Mouse (Mus musculus) kidney, adult 11 months (tissue): Measurements from ENCODE around the gene Nt5c2.

ENCODE experiments used
- DNase-seq: peaks from one replicate; pipeline ENCODE4 v3.0.0; 2022

Gene Nt5c2

DNA sequence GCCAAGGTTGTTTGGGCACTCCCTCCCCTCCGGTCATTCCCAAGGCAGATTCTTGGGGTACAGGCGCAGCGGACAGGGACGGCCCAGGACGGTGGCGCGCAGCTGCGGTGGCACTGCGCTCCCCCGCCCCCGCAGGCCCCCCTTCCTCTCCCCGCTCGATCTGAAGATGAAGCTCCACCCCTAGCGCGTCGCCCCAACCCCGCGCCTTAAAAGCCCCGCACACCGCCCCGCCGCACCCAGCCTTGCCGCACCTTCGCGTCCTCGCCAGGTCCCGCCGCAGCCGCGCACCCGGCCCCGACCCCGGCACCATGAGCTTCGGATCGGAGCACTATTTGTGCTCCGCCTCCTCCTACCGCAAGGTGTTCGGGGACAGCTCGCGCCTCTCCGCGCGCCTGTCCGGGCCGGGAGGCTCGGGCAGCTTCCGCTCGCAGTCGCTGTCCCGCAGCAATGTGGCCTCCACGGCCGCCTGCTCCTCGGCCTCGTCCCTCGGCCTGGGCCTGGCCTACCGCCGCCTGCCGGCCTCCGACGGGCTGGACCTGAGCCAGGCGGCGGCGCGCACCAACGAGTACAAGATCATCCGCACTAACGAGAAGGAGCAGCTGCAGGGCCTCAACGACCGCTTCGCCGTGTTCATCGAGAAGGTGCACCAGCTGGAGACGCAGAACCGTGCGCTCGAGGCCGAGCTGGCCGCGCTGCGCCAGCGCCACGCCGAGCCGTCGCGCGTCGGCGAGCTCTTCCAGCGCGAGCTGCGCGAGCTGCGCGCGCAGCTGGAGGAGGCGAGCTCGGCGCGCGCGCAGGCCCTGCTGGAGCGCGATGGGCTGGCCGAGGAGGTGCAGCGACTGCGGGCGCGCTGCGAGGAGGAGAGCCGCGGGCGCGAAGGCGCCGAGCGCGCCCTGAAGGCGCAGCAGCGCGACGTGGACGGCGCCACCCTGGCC is at the start of gene Nt5c2, which contains the start of gene Ina:
Gene Nt5c2 (minus strand): TSS at position 707 of the 935 bp plus-strand sequence.
Gene Ina (plus strand): TSS at position 252 of the 935 bp plus-strand sequence.
- DNase-seq = no peak

DNA sequence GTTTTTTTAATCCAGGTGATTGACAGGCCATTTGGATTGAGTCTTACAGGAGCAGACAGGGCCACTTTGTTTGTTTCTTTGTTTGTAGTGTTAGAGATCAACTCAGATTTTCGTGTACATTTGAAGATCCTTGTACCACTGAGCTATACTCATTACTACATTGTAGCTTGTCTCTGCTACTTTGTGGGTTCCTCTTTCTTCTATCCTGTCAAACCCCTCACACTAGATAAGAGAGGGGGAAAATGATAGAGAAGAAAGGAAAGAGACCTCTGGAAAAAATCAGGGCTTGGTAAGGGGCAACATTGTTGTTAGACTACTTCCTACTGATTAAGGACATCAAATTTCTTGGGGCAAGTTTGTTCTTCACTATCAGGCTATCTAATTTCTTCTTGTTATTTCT is 42.7 kb upstream of the Nt5c2 start:
- DNase-seq = no peak

DNA sequence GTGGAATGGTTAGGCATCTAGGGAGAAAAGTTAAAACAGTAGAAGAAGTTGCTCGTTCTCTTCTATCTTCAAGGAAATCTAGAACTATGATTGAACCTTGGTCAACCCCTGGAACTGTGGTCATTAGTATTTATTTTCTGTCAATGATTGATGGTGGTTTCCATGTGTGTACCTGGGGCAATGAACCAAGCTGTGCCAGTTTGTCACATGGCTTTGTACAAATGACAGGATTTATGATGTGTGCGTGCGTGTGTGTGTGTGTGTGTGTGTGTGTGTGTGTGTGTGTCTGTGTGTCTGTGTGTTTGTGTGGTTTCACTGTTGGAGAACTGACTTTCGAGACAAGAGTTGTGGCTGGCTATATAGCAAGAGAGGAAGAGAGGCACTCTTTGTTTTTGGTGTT is 38.5 kb upstream of the Nt5c2 start:
- peak; percentile 72 for DNase-seq

DNA sequence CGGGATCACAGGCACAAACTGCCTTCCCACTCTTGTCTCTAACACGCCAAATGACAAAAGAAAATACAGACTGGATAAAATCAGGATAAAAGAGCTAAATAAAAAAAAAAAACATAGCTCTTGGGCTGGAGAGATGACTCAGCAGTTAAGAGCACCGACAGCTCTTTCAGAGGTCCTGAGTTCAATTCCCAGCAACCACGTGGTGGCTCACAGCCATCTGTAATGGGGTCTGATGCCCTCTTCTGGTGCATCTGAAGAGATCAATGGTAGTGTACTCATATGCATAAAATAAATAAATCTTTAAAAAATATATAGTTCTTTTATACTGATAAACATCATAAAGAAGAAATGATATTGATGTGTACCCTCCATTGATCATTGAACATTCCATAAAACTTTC is 38.0 kb upstream of the Nt5c2 start:
- DNase-seq = no peak

DNA sequence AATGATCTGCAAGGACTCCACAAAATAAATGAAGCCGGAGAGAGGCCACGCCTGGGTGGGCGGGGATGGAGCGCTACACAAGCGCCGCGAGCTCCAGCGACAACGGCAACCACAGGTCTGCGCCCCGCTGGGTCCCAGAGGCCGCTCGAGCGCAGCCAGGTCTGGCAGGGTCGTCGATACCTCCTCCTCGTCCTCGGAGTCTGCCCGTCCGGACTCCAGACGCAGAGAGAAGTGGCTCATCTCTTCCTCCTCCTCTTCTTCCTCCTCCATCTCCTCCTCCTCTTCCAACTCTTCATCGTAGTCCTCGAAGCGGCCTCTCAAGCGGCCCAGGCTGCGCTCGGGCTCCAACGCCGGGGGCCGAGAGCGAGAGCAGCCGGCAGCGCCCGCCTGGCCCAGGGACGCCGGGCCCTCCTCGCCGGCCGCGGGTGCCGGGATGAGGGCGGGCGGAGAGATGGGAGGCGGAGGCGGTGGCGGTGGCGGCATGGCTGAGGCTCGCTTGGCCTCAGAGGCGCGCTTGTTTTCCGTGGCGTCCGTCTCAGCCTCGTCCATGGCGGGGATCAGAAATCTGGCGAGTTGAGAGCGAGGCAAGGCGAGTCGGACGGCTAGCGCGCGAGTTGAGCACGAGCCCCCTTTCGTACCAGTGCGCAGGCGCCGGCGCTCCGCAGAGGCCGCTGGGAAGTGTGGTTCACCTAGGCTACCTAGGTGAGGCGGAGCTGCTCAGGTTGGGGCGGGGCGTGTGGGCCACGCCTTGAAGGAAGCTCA is 35.5 kb upstream of the Nt5c2 start, which contains the start of gene Pcgf6:
Gene Pcgf6 (minus strand): TSS at position 636 of the 762 bp plus-strand sequence.
- peak; percentile 86 for DNase-seq

DNA sequence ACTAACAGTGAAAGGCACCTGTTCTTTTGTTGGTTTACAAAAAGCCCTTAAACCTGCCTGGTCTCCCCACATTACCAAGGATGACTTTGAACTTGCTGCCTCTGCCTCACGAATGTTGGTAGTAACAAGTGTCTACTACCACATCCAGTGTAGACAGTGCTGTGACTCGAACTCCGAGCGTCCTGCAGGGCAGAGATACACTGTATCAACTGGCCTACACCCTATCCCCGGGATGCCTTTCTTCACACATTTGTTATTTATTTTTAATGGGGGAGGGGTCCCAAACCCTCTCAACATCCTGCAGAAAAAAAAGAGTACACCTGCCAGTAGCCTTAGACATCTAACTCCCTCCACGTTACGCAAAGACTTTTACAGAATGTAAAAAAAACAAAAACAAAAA is 34.9 kb upstream of the Nt5c2 start:
- DNase-seq = no peak

DNA sequence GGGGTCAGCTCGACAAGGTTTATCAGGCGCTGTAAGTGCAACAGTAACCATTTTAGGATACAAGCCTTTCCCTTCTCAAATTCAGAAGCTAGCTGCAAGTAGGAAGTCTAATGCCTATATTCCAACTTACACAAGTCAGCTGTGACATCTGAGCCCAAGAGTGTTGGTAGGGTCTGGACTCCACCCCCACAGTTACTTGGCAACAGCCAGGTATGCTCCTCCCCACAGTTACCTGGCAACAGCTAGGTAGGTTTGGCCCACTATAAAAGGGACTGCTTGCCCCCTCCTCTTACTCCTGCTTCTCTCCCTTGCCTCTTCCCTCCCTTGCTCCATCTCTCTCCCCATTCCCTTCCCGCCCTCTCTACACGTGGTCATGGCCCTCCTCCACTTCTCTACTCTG is 34.1 kb upstream of the Nt5c2 start:
- DNase-seq = no peak

DNA sequence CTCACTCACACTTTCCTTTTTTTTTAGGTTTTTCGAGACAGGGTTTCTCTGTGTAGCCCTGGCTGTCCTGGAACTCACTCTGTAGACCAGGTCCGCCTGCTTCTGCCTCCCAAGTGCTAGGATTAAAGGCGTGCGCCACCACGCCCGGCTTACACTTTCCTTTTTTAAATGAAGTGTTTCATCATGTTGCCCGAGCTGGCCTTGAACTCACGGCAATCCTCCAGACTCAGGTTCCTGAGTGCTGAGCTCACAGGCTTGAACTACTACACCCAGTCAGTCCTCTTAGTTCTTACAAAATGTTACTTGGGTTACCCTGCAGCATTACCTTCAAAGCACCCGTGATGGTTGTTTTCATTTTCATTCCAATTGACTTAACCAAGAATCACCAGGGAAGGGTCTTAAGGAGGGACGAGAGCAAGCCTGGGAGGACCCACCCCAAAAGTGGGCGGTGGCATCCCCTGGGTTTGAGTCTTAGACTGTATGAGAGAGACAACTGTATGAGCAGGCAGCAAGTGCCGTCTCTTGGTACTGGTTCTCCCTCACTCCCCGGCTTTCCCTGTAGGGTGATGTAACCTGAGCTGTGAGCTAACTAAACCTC is 32.4 kb upstream of the Nt5c2 start:
- DNase-seq = no peak

DNA sequence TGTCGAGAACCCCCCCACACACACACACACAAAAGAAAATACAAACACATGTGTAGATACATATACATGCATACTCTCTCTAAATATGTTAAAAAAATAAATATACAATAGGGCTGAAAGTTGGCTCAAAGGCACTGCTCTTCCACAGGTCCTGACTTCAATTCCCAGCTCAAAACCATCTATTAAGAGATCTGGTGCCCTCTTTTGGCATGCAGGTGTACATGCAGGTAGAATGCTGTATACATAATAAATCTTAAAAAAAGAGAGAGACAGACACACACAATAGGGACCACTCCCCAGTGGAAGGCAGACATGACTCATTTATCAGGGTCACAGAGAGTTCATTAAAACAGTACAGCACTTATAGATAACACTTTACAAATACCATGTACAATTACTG is 31.4 kb upstream of the Nt5c2 start:
- DNase-seq = no peak

DNA sequence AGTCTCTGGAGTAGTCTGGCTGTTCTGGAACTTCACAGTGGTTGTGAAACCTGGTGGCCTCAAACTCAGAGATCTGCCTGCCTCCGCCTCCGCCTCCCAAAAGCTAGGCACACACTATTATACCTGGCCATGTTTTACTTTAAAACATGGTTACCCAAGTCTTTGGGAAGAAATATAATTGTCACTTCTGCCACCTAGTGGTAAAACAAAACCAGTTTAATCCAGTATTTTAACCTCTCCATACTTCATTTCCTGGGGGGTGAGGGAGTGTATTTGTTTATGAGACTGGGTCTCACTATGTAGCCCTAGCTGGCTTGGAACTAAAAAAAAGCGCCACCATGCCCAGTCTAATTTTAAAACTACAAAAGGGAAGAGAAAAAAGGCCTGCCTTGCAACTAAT is 28.7 kb upstream of the Nt5c2 start:
- DNase-seq = no peak

DNA sequence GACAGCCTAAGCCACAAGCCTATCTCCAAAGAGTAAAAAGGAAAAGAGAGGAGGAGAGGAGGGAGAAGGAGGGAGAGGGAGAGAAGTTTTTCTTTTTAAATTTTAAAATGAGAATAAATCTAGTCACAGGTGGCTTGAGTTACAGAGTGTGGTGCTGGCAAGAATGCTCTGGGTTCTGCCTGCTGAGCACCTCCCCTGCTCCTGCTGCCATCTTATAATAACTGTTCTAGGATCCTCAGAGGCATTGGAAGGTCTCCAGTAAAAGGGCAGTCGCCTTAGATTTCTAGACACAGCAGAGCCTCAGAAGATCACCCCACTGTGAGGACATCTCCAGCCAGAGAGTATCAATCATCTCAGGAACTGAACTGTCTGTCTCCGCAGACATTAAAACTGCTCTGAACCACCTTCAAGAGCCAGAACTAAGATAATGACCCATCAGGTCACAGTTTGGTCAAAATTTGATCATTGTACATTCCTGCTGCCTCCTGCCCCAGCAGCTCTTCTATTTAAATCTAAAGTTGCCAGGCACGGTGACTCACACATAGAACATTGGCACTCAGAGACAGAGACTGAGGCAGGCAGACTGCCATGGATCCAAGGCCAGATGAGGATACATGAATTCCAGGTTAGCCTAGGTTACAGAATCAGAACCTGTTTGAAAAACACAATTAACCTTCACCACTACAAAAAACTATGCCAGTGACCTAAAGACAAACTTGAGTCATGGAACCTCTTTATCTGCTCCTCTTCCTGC is 25.9 kb upstream of the Nt5c2 start:
- no peak for DNase-seq

DNA sequence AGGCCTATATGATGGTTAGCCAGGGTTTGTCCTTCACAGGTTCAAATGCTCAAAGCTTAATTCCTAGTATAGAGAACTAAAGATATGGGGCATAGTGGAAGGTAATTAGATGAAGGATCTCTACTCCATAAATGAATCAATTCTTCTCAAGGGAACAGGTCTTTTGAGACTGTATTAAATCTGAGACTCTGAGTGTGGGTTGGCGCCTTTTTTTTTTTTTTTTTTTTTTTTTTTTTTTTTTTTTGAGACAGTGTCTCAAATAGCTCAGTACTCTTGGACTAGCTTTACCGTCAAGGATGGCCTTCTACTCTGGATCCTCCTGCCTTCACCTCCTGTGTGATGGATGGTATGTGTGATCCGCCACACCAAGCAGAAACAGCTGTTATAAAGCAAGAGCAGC is 21.6 kb upstream of the Nt5c2 start:
- DNase-seq = no peak

DNA sequence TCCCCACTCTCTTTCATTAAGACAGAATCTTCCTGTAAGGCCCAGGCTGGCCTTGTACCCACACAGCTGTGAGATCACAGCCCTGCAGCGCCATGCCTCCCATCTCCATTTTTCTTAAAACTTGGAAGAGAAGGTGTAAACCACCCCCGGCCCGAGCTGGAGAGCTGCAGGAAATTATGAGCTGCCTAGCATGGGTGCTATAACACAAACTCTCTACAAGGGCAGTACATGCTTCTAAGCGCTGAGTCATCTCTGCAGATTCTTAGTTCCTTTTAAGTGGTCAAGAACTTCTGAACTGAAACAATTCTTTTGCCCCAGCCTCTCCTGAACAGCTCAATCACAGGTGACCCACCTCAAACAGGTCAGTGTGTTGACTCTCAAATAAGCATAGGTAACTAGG is 20.0 kb upstream of the Nt5c2 start:
- no peak for DNase-seq

DNA sequence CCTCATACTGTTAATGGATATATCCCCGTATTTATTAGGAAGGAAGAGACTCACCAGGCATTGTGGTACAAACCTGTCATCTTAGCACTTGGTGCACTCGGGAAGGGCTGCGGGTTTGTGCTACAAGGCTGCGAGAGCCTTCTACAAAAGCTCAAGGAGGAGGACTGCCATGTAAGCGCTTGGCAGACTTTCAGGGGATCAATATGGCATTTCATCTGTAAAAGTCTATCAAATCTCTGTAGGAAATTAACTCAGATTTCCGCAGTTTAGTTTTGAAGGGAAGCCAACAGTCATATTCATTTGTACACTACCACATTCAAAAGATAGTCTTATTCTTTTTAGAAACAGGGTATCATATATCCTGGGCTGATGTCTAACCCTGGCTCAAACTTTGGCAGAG is 16.8 kb upstream of the Nt5c2 start:
- no peak for DNase-seq

DNA sequence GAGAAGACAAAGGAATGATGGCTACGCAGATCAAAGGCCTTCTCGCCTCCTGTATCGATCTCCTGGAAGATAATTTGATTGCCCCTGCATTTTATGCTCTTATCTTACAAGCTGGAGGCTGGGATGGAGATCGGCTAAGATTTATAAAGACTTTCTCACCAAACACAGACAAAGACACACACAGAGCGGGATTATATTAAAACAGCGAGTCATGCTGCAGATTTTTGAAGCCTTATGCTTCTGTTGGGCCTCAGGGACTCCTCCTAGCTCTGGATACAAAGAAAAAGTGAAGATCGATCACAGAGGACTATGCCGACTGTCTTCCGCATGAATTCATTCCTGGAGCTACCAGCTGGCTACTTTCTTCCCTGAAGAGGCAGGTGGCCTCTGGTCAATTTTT is 14.8 kb upstream of the Nt5c2 start:
- no peak for DNase-seq

DNA sequence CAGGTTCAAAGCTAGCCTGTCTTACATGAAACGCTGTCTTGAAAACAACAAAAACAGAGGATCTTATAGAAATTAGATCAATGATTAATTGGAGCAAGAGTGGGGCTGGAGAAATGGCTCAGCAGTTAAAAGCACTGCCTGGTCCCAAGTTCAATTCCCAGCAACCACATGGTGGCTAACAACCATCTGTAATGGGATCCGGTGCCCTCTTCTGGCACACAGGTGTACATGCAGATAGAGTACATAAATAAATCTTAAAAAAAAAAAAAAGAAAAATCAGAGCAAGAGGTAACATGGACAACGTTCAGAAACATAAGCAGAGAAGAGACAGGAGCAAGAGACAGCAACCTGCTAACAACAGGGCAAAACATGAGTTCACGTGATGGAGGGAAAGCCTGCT is 11.6 kb upstream of the Nt5c2 start:
- DNase-seq = no peak

DNA sequence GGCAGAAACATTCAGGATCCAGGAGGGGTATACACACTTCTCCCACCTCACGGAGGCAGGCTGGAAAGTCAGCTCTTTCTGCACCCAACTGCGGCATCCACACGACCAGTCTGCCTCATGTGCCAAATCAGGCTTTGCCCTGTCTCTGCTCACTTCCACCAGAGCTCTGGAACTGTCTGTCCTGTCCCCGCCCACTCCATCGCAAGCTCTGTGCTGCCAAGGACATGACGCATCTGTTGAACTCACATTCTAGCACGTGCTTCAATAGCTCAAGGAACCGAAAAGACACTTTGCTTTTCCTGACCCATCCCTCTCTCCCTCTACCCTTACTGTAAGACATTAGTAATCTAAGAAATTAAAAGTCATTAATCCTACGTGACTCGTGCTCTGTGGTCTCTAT is 10.0 kb upstream of the Nt5c2 start:
- DNase-seq = no peak

DNA sequence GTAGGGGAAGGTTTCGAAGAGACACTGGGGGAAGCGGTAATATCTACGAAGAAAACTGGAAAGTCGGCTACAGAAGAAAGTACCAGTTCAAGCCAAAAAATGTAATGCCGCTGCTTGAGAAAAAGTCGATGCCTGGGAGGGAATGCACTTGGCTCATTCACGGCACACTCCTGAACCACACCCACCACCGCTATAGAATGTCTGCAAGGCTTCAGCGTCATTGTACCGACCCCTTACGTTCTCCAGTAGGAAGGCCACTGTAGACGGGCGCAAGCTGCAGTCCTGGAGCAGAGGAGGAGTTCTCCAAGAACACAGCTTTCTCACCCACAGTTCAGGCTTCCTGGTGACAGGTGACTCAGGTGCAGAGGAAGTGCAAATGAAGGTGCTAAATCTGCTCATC is 8.6 kb upstream of the Nt5c2 start:
- no peak for DNase-seq

DNA sequence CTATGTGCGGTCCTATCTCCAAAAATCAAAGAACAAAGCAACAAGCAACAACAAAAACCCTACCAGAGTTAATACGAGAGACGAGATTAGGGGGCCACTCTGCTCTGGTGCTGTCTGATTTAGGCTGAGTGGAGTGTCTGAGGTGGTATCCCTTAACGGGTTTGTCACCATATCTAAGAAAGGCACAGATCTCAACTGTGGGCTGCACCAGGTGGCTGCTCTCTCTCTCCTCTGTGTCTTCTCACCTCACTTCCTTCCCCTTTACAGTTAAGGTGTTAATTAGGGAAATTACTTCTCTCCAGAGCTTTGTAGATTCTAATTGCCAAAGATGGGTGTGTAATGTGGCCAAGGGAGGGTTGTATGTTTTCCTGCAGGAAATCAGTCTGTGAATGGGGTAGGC is 7.8 kb upstream of the Nt5c2 start:
- no peak for DNase-seq

DNA sequence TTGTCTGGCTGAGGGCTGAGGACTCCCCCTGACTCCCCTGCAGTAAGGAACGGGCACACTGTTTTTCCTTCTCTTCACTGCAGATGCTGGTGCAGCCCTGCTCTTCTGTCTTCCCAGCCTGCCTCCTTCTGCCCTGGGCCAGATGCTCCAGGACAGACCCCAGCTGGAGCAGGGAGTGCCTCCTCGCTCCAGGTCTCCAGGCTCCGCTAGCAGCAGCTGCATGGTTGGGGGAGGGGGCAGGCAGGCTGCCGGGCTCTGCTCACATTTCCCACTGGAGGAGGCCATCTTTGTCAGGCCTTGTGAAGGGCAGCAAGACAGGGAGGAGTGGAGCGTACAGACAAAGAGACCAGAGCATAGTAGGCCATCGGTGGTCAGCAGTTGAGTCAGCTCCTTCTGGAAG is 4.4 kb upstream of the Nt5c2 start:
- no peak for DNase-seq

DNA sequence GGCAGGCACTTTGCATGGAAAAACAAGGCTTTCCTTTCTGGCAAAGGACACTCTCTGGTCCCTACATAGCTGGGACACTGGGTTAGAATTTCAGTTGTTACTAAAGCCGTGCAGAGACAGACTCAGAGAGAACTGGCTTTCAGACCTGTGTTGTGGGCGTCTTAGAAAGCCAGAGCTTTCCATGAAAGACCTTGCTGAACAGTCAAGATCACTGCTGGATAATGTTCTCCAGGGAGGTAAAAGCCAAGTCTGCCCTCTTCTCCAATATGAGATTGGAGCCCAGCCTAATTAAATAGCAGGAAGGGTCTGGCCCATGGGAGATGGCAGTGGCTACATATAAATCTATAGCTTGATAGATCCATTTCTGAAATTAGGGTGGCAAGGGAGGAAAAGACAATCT is 3.4 kb upstream of the Nt5c2 start:
- DNase-seq = no peak

DNA sequence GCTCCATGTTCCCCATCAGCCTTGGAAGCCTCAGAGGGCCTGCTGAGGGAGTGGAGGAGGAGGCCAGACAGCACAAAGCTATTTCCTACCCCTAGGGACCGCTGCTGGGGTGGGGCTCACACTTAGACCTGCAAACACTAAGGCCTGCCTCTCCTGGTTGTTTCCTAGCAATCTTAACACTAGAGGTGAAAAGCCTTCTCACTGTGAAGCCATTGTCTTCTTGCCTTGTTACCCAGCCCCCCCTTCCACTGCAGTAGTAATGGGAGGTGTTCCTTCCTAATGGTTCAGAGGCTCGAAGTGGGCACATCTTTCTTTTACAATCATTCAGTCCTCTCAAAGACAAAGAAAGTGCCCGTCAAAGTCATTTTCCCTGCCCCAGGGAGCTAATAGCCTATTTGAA is 2.9 kb upstream of the Nt5c2 start:
- DNase-seq = no peak

DNA sequence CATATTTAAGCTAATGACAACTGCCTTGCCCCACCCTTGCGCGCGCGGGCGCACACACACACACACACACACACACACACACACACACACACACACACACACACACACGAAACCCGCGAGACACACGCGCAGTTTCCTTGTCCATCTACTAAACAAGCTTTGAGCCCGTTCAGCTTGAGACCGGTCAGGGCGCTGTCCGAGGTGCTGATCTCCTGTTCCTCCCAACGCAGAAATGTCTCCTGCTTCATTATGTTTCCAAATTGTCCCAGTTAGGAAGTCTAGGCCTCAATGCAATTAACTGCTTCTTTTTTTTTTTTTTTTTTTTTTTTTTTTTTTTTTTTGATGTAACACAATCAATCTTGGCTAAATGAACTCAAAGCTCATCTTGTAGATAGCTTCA is 1.5 kb upstream of the Nt5c2 start:
- DNase-seq = peak; percentile 54
